Mouse (Mus musculus) embryonic facial prominence, embryonic 15.5 days (tissue): ENCODE measurements at regions not wholly inside any gene's neighbourhood (a gene's known extent, or its start where the extent isn't known, plus 50 kb on each side); places are given as distances from the start of the nearest gene placed in this dataset.

ENCODE experiments used
- ATAC-seq: fragments of 200-750 bp; cut with Nextera tagmentation; 2 replicates; pipeline ENCODE4 v1.8.0; 2017; ENCODE audit warnings: low read depth, moderate TSS enrichment; ENCODE audit not compliant: insufficient number of reproducible peaks, low FRiP score, low TSS enrichment
- H3K27ac ChIP-seq: fragments of 300-500 bp; sonication (generic); replicated peaks from 2 replicates; pipeline ENCODE4 v1.5.1; 2015; ENCODE audit warnings: mild to moderate bottlenecking, inconsistent platforms
- H3K27me3 ChIP-seq: fragments of 300-500 bp; sonication (generic); 2 replicates; pipeline ENCODE4 v1.6.1; 2015; ENCODE audit warnings: inconsistent platforms
- H3K36me3 ChIP-seq: fragments of 300-500 bp; sonication (generic); 2 replicates; pipeline ENCODE4 v1.6.1; 2015; ENCODE audit warnings: mild to moderate bottlenecking, inconsistent platforms
- H3K4me1 ChIP-seq: fragments of 300-500 bp; sonication (generic); 2 replicates; pipeline ENCODE4 v1.6.1; 2015; ENCODE audit warnings: inconsistent platforms
- H3K4me2 ChIP-seq: fragments of 300-500 bp; sonication (generic); replicated peaks from 2 replicates; pipeline ENCODE4 v1.6.1; 2015; ENCODE audit warnings: mild to moderate bottlenecking, inconsistent platforms
- H3K4me3 ChIP-seq: fragments of 300-500 bp; sonication (generic); replicated peaks from 2 replicates; pipeline ENCODE4 v1.5.1; 2015; ENCODE audit warnings: mild to moderate bottlenecking, inconsistent platforms
- H3K9ac ChIP-seq: fragments of 300-500 bp; sonication (generic); 2 replicates; pipeline ENCODE4 v1.6.1; 2015; ENCODE audit warnings: inconsistent platforms
- H3K9me3 ChIP-seq: fragments of 300-500 bp; sonication (generic); replicated peaks from 2 replicates; pipeline ENCODE4 v1.6.1; 2016; ENCODE audit warnings: inconsistent platforms
- WGBS: fragments of 180-500 bp; shearing (Covaris S2); methylation state at CpG from one replicate; pipeline ENCODE4 v1.1.7; 2015; 5-methylcytosine and 5-hydroxymethylcytosine counted together

DNA sequence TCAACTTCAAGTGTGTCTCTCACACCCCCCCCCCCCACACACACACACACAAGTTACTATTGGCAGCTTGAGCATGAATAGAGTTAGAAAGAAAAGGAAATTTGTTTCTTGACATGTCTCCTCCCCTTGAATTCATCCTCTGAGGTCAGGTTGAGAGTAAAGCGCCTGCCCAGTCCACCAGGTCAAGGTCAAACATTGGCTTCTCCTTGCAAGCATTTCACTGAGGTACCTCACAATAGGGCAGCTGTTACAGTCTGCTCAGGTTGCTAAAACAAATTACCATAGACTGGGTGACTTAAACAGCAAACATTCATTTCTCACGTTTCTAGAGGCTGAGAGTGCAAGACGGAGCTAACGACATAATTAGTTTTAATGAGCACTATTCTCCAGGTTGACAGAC, 344.2 kb downstream of the Galc start:
- H3K36me3 ChIP-seq: no peaks in the 10 kb centered on the region
- no peaks in the 10 kb centered on the region for H3K9me3 ChIP-seq
- no peak overlapping the region for H3K4me2 ChIP-seq
- no peaks in the 10 kb centered on the region for H3K4me1 ChIP-seq
- ATAC-seq: no peak
- no peak overlapping the region for H3K27ac ChIP-seq
- H3K4me3 ChIP-seq: no peak overlapping the region
- no peak overlapping the region for H3K9ac ChIP-seq
- H3K27me3 ChIP-seq: no peaks in the 10 kb centered on the region
- WGBS: 62% methylated on average over 4 of the region's 4 CpGs

DNA sequence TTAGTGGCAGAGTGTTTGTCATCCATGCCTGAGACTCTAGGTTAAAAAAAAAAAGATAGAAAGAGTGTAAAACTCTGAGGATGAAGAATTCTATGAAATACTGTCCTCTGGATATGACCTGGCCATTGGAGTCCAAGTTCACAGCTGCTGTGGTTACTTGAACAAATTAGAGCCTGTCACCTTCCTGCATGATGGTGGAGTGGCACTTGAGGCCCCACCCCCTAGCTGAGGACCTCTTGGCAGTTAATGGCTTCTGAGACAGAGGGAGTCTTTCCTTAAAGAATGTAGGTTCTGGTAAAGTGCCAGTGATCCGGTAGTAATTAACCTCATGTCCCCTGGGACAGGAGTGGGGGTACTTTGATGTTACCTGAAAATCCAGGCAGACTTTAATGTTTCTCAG, 346.5 kb downstream of the Galc start:
- no peak overlapping the region for H3K4me2 ChIP-seq
- no peaks in the 10 kb centered on the region for H3K9me3 ChIP-seq
- no peak overlapping the region for H3K9ac ChIP-seq
- H3K4me3 ChIP-seq: no peak overlapping the region
- WGBS: 36% methylated on average over 1 of the region's 1 CpGs
- no peaks in the 10 kb centered on the region for H3K27me3 ChIP-seq
- no peak overlapping the region for H3K27ac ChIP-seq
- ATAC-seq: no peak
- H3K36me3 ChIP-seq: no peaks in the 10 kb centered on the region
- H3K4me1 ChIP-seq: no peaks in the 10 kb centered on the region

DNA sequence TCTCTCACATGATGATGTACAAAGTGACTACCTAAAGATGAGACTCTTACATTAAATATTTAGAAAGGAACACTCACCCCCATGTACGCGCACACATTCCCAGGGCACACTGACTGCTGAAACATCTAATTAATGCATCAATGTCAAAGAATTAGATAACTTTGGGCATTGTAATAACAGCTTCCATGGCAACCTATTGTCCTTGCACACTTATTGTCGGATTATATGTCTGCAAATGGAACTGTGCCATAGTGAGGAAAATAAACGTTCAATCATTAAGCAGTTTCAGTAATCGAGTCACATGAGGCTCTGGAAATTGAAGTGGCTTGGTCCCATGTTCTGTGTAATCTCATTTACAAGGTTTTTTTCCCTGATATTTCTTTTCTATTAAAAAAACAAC, 360.0 kb downstream of the Galc start:
- H3K9ac ChIP-seq: no peak overlapping the region
- no peaks in the 10 kb centered on the region for H3K9me3 ChIP-seq
- no peaks in the 10 kb centered on the region for H3K27me3 ChIP-seq
- H3K4me2 ChIP-seq: no peak overlapping the region
- no peak overlapping the region for H3K27ac ChIP-seq
- no peaks in the 10 kb centered on the region for H3K36me3 ChIP-seq
- no peak for ATAC-seq
- WGBS: 74% methylated on average over 5 of the region's 5 CpGs
- no peaks in the 10 kb centered on the region for H3K4me1 ChIP-seq
- no peak overlapping the region for H3K4me3 ChIP-seq

DNA sequence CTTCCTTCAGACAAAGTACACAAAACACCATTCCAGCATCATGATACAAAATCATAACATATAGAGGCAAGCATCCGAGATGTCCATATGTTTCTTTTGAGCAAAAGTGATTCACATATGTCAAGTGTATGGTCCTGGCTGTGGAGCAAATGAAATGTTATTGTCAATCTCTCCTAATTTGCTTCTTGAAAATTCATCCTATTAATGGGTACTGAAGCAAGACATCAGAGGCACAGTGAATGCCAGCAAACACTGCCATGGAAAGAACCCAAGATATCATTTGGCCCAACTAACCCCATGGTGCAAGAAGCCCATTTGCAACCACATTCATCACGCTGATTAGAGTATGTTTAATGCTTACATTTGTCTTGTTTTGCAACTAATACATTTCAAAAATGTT, 361.1 kb downstream of the Galc start:
- no peaks in the 10 kb centered on the region for H3K9me3 ChIP-seq
- H3K4me3 ChIP-seq: no peak overlapping the region
- ATAC-seq: no peak
- H3K9ac ChIP-seq: no peak overlapping the region
- no peaks in the 10 kb centered on the region for H3K27me3 ChIP-seq
- WGBS: 89% methylated on average over 2 of the region's 2 CpGs
- no peaks in the 10 kb centered on the region for H3K36me3 ChIP-seq
- no peak overlapping the region for H3K4me2 ChIP-seq
- H3K27ac ChIP-seq: no peak overlapping the region
- no peaks in the 10 kb centered on the region for H3K4me1 ChIP-seq

DNA sequence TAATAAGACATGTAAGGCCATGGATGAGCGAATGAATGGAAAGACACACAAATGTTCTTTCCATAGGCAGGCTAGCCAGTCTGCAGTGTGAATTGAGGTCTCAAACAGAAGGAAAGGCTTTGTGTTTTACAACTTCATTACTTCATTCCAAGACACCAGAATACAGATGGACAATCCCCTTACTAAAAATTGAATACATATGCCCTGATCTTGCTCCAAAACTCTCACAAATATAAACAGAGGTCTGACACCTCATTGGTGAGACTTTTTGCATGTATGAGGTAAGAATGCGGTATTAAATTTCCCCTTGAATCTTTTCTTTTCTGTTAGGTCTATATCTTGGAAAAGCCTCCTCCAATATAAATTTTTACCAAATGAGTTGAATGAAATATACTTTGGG, 363.3 kb downstream of the Galc start:
- no peaks in the 10 kb centered on the region for H3K9me3 ChIP-seq
- H3K27ac ChIP-seq: no peak overlapping the region
- H3K4me3 ChIP-seq: no peak overlapping the region
- no peaks in the 10 kb centered on the region for H3K36me3 ChIP-seq
- H3K9ac ChIP-seq: no peak overlapping the region
- 76% methylated on average over 2 of the region's 2 CpGs for WGBS
- no peaks in the 10 kb centered on the region for H3K4me1 ChIP-seq
- no peak for ATAC-seq
- H3K27me3 ChIP-seq: no peaks in the 10 kb centered on the region
- H3K4me2 ChIP-seq: no peak overlapping the region

DNA sequence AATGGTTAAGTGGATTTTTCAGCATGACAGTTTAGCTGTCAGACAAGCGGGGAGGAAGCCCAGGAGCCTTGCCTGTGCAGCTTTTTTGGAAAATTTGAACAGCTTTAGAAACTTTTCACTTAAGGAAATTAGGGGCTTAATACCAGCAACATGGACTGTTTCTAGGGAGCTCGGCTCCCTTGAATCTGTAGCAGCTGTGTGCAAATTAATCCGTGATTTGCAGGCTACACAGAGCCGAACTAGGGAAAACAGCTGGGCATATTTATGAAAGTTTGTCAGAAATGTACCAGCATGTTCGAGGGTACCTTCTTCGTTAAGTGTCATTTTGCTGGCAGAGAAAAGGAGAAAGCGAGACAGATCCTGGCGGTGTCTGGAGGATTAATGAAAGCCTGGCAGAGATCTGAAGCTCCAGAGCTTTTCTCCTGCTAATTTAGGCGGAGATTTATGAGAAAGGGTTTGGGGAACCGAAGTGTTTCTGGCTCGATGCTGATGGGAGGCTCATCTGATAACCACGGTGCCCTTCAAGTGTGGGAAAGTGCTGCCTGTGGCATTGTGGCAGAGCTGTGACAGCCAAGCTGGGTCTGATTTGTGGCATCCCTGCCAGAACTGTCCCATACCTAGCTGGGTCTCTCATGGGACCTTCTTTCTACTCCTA, 370.3 kb downstream of the Galc start:
- Histone ChIP-seq H3K4me1 (peaks cover 13% of the 10 kb centered on the region; the same call in 1 of the 2 replicates), H3K27me3 (no peaks in the 10 kb centered on the region), H3K9ac (no peak overlapping the region), H3K36me3 (no peaks in the 10 kb centered on the region), H3K4me3 (peak overlapping the region; percentile 18), H3K4me2 (peak overlapping the region; percentile 30), H3K9me3 (no peaks in the 10 kb centered on the region), H3K27ac (peak overlapping the region; percentile 35; the same call in 1 of the 2 replicates)
- peak; percentile 57; the same call in 1 of the 2 replicates for ATAC-seq
- whole genome bisulfite sequencing: 4% methylated on average over 12 of the region's 12 CpGs

DNA sequence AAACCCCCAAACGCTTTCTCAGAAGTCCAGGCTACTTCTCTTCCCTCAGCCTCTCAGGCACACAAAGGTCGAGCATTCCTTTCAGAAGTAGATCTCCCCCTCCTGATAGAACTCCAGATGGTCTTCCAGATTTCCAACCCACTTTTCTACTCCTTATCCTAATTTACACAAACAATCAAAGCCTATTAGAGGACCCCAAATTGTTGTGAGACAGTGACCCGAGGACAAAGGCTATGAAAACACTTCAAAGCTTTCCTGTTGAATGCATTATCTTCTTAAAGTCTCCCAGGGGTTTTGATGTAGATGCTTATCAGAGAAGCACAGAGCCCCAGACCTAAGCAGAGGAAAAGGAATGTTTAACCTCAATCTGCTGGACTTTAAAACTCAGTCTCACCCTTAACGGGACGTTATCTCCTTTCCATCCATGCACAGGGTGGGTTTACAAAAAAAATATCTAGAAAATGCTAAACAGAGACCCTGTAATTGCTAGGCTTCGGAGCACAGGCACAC, 370.9 kb downstream of the Galc start:
- Histone ChIP-seq H3K9ac (no peak overlapping the region), H3K9me3 (no peaks in the 10 kb centered on the region), H3K27me3 (no peaks in the 10 kb centered on the region), H3K36me3 (no peaks in the 10 kb centered on the region), H3K4me3 (0 out of 2 replicates have a peak overlapping the region, but pooled peaks have one; percentile 18), H3K4me1 (peaks cover 13% of the 10 kb centered on the region; the same call in 1 of the 2 replicates), H3K4me2 (peak overlapping the region; percentile 30), H3K27ac (0 out of 2 replicates have a peak overlapping the region, but pooled peaks have one; percentile 35)
- WGBS: 16% methylated on average over 6 of the region's 6 CpGs
- ATAC-seq: no peak

DNA sequence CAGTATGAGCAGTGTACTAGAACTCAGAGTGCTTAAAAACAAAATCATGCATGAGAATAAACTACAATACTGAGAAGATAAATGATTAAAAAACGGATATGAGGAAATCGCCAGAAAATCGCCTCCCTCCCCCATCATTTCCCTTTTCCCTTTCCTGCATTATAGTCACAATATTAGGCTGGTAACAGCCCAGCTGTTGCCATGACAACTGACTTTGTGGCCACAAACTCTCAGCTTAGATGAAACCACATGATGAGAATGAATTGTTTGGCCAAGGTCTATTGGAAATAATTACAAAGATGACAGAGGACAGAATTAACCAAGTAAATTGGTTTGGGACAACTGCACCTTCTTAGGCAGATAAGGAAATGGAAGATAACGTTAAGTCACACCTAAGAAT, 376.8 kb downstream of the Galc start:
- no peak overlapping the region for H3K4me2 ChIP-seq
- no peak overlapping the region for H3K4me3 ChIP-seq
- no peaks in the 10 kb centered on the region for H3K36me3 ChIP-seq
- H3K9me3 ChIP-seq: no peaks in the 10 kb centered on the region
- H3K9ac ChIP-seq: no peak overlapping the region
- ATAC-seq: no peak
- WGBS: 66% methylated on average over 4 of the region's 4 CpGs
- H3K4me1 ChIP-seq: no peaks in the 10 kb centered on the region
- no peaks in the 10 kb centered on the region for H3K27me3 ChIP-seq
- no peak overlapping the region for H3K27ac ChIP-seq

DNA sequence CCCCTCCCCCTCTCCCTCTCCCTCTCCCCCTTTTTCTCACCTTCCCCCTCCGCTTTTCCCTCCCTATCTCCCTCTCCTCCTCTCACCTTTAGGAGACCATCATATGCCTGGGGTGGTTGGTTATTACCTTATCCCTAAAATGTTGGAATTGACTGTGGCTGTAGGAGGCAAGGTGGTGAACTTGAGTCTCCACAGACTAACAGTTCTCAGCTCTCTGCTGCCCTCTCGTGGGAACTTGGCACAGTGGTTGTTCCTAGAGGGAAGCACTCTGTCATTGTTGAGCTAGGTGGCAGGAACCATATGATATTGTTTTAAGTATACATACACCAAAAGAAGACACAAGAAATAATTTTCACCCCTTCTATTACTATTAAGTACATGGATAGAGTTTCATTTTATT, 386.9 kb downstream of the Galc start:
- Histone ChIP-seq H3K27ac (no peak overlapping the region), H3K4me3 (no peak overlapping the region), H3K36me3 (no peaks in the 10 kb centered on the region), H3K27me3 (no peaks in the 10 kb centered on the region), H3K9ac (no peak overlapping the region), H3K4me2 (no peak overlapping the region), H3K9me3 (no peaks in the 10 kb centered on the region), H3K4me1 (no peaks in the 10 kb centered on the region)
- no peak for ATAC-seq
- 6% methylated on average over 2 of the region's 2 CpGs for WGBS

DNA sequence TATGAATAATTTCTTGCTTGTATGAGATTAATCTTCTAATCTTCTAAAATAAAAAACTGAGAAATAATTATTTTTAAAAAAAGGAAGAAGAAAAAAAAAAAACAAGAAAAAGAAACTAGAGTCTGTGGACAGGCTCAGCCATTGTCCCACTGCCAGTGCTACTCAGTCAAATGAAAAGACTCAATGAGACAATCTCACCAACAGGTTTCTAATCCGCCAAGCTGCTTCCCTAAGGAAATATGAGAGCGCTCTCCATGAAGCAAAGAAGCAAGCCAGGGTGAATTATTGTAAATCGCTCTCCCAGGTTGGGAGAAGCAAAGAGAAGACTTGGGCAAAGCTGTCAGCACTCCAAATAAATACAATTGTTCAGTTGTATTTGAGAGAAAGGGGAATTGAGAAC, 396.3 kb downstream of the Galc start:
- Histone ChIP-seq H3K36me3 (no peaks in the 10 kb centered on the region), H3K27ac (no peak overlapping the region)
- ATAC-seq: no peak

DNA sequence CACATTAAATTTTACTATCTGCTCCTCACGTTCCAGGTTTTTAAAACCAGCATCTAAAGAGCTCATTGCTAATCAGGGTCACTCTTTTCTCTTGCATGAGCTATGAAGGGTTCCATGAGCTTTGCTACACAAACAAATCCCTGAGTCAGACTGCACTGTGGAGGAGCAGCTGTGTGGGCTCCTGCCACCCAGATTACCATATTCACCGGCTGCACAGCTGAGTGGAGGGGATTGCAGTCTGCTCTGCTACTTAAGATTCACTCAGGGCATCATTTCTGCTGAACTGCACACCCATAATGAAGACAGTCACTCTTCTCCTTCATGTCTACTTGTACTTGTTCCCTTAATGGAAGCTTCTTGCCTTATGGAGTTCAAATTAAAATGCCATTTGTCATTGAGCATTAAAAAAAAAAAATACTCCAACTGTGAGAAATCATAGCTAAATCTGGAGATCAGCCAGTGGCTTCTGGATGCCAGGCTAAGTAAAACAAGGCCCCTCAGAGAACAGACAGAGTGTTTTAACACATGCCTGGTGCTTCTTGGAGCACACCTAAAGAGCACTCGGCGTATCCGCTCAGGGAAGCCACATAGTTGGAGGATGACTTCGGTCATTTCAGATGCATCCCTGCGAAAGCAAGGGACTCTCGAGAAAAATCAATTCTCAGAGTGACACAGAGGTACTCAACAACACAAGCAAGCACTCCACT, 422.9 kb downstream of the Galc start:
- Histone ChIP-seq H3K9me3 (no peaks in the 10 kb centered on the region), H3K27ac (no peak overlapping the region), H3K4me1 (no peaks in the 10 kb centered on the region), H3K9ac (no peak overlapping the region), H3K4me3 (no peak overlapping the region), H3K36me3 (no peaks in the 10 kb centered on the region), H3K27me3 (no peaks in the 10 kb centered on the region), H3K4me2 (no peak overlapping the region)
- ATAC-seq: no peak
- WGBS: 77% methylated on average over 8 of the region's 8 CpGs

More for the DNA sequence above, 396.3 kb downstream of the Galc start:
- Histone ChIP-seq H3K27me3 (no peaks in the 10 kb centered on the region), H3K4me3 (no peak overlapping the region), H3K4me1 (no peaks in the 10 kb centered on the region), H3K9ac (no peak overlapping the region), H3K9me3 (no peaks in the 10 kb centered on the region), H3K4me2 (no peak overlapping the region)
- whole genome bisulfite sequencing: 76% methylated on average over 3 of the region's 3 CpGs
